Mouse (Mus musculus) CD8-positive naive resting alpha-beta T cell, adult 2 months (primary cell): ENCODE data around the gene Tmem97.

Experiments
- DNase-seq, 2 experiments: peaks; one replicate each; pipeline ENCODE4 v3.0.0; 2022; ENCODE audit warnings: low read depth in 2 of 2, low spot score in 2 of 2

Gene Tmem97

DNA sequence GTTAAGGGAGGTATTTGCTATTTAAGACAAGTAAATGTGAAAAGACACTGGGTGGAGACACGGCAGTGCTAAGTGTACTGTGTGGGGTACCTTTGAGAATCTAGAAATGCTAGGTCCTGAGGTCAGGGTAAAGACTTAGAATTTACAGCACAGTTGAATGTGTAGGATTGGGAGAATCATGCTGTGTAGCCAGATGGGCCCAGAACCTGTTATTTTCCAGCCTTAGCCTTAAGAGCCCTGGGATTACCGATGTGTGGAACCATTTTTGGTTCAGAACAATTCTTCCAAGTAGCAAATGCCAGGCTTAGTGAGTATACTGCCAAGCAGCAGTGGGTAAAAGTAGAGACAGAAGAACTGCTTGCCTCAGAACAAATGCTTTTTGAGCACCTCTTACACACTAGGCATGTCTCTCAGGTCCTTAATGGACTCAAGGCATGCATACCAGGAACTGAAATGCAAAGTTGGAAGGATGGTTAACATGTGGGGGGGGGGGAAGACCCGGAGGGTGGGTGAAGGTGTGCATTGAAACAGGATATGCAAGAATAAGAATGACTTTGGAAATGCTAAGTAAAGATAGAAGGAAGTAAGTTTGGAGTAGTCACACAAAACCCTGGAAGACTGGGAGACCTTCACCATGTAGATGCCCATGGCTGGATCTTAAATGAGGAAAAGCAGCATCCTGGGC is 37.3 kb downstream of the Tmem97 start:
- no peak for DNase-seq

DNA sequence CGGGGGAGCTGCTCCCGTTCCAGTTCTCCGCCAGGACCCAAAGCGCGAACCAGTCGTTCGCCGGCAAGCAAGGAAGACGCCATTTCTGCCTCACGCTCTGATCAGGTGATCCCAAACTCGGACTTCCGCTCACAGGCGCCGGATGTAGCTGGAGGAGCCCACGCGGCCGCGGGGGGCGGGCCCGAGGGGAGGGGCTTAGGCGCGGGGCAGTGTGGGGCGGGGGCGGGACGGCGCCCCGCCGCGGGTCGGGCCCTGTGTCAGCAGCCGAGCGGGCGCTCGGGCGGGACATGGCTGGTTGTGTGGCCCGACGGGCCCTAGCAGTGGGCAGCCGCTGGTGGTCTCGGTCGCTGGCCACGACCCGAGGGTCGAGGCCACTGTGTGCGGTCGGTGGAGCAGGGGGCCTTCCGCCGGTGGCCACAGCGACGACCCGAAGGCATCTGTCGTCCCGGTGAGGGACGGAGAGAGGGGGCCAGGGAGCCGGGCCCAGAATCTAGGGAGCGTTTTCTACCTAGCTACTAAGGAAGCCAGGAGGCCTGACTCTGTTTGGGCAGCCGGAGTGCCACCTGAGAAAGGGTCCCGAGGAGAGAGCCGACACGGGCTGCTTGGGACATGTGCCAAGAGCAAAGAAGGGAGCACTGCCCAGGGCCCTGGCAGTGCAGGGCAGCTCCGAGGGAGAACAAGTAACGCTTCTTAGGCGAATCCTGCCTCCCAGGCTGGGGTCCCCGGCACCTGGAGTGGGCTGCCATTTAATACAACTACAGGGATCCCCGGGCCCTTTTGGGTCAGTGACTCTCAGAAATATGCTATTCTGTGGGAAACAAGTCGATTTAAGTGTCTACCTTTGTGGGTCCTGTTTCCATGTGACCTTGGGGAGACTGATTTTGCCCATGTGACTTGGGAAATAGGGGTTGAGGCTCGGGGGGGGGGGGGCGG is 38.3 kb downstream of the Tmem97 start, which contains the start of the genes Tmem199 and Poldip2:
TSS of gene Tmem199 (minus strand) at position 148 of the 933 bp plus-strand sequence.
TSS of gene Poldip2 (plus strand) at position 169 of the 933 bp plus-strand sequence.
- peak; percentile 81 to 85 for DNase-seq

DNA sequence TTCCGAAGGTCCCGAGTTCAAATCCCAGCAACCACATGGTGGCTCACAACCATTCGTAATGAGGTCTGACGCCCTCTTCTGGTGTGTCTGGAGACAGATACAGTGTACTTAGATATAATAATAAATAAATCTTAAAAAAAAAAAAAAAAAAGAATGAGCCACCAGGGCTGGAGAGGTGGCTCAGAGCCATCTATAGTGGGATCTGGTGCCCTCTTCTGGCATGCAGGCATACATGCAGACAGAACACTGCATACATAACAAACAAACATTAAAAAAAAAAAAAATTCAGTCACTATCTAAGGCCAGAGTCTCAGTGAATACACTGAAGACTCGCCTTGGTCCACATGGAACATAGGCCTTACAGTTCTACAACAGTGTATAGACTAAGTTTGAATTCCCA is 41.4 kb downstream of the Tmem97 start:
- peak in 1 of 2 experiments; percentile 31 for DNase-seq

DNA sequence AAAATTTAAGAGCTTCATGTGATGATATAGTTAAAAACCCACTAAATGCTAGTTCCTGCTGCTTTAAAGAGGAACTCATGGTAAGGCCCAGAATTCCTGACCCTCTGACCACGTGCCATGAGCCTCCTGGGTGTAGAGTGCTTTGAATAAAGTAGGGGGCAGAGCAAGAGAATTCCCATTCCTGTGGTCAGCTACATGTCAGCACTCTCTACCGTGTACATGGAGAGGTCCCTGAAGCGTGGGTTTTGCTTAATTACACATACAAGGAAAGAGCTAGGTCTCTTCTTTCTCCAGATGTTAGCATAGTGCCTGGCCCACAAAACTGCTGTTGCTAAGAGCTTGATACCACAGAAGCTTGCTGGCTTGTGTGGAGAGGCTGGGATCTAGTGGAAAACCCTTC is 45.1 kb downstream of the Tmem97 start:
- no peak for DNase-seq

DNA sequence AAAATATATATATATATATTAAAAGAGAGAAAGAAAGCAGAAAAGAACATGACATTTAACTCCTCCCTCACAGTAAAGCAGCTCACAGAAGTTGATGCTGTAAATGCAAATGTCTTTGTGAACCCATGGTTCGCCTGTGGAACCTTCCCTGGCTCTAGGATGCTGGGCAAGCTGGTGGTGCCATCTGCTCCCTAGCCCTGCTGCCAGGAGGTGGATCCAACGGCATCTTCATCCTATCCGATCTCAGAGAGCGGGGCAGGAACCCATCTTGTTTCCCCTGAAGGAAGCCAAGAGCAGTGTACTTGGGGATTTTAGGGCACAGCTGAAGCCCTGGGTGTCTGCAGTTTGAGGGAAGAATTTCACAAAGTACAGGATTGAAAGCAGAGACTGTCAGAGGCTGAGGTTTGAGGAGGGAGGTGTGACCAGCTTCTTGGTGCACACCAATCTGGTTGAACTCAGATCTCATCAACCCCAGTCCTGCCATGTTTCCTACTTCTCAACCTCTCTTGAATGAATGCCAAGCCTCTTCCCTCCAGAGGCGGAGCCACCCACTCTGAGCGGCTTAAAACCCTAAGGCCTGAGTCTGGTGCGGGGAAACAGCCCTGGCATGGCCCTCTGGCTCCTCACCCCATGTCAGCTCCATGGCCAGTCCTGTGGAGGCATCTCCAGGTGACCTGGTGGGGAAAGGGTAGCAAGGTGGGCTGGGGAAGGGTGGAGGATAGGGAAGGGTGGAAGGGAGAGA is 47.5 kb downstream of the Tmem97 start, which contains the start of gene Sebox:
TSS of gene Sebox (plus strand) at position 539 of the 742 bp plus-strand sequence.
- no peak for DNase-seq

DNA sequence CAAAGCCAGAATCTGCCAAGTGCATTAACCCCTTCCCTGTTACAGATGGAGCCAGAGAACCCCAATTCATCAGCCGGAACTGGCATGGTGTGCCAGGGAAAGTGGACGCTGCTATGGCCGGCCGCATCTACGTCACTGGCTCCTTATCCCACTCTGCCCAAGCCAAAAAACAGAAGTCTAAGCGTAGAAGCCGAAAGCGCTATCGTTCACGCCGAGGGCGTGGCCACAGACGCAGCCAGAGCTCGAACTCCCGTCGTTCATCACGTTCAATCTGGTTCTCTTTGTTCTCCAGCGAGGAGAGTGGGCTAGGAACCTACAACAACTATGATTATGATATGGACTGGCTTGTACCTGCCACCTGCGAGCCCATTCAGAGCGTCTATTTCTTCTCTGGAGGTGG is 49.0 kb downstream of the Tmem97 start:
- DNase-seq, result no peak

DNA sequence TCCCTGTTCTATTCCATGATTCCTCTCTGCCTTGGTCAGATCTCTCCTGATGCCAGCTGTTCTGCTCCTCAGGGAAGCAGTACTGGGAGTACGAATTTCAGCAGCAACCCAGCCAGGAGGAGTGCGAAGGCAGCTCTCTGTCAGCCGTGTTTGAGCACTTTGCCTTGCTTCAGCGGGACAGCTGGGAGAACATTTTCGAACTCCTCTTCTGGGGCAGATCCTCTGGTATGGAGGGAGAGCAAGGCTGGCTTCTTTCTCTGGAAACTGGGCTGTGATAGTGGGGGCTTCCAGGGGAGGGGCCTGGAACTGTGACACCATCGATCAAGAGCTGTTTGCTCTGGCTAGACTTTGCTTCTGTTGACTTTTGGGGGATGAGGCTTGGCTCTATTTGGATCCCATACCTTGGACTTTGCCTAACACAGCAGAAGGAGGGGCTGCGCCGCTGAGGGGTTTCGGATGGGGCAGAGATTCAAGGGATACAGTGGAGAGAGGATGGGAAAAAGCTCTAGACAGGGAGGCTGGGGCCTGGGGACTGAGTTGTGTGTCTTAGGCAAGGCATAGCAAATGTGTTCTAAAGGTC is 49.9 kb downstream of the Tmem97 start:
- DNase-seq, result no peak

DNA sequence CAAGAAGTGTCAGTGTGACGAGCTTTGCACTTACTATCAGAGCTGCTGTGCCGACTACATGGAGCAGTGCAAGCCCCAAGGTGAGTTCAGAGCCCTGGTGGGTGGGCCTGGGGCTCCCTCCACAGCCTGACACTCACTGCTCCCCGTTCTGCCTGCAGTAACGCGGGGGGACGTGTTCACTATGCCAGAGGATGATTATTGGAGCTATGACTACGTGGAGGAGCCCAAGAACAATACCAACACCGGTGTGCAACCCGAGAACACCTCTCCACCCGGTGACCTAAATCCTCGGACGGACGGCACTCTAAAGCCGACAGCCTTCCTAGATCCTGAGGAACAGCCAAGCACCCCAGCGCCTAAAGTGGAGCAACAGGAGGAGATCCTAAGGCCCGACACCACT is 51.0 kb downstream of the Tmem97 start:
- no peak for DNase-seq

DNA sequence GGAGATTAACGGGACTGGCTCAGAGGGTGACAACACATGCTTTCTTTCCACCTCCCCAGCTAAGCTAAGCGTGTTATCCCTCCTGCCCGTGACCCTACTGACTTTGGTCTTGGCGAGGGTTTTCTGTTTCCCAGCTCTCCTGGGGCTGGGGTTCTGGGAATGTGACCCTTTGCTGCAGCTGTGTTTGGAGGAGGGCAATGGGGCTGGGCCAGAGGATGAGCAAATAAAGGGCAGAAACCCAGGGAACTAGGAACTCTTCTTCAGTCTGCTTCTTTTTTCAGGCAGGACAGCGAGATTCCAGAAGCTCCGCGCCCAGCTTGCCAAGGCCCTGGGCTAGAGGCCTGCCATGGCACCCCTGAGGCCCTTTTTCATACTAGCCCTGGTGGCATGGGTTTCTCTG is 51.6 kb downstream of the Tmem97 start, which contains the start of gene Vtn:
TSS of gene Vtn (plus strand) at position 88 of the 400 bp plus-strand sequence.
- no peak for DNase-seq

DNA sequence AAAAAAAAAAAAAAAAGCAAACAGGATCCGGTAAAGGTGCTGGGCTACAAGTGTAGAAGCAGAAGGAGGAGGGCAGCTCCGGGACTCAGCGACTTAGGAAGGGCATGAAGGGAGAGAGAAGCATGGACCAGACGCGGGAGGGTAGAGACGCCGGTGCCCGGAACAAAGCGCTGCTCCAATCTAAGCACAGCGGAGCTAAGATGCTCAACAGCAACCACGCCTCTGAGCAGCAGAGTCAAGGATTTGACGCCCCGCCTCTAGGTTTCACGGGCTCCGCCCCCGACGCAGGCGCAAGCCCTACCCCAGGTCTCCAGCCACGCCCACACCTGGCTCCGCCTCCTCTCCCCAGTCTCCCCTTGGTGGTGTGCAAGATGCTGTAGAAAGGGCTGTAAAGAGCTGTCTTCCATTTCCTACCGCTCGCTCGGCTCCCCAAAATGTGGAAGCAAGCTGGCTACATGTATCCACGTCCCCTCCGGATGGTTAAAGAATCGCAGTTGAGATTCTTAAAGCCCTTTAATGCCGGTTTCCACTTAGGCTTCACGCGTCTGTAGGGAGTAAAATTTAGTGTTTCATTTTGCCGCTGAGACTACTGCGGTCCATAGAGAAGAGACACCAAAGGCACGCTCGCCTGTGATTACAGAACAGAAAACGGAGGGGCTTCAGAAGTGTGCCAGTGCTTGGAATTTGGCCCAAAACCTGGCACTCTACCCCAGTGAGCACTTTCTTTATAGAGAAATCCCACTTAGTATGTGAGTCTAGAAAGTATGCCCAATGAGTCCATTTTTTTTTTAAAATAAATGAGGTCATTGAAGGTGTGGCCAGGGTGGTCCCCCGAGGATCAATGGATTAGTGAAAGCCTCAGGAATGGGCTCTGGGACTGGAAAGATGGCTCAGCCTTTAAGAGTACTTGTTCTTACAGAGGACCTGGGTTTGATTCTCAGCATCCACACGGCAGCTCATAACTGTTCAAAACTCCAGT is 52.7 kb downstream of the Tmem97 start, which contains the start of gene Sarm1:
TSS of gene Sarm1 (minus strand) at position 211 of the 979 bp plus-strand sequence.
- peak; percentile 96 to 99 for DNase-seq

DNA sequence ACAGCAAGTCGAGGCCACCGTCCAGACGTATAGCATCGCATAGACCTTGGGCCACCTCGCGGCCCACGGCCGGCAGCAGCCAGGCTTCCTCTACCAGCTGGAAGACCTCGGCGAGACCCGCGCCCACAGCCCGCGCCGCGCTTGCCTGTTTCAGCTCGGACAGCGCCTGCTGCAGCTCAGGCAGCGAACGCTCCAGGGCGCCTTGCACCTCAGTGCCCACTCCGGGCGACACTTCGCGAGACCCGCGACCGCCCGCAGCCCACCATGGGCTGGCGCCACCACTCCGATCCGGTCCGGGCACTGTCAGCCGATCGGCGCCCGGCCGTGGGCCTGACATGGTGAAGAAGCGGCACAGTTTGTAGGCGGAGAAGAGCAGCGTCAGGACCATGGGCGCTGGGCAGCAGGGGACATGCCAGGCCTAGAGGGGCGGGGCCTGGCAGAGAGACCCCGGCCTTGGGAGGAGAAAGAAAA is 53.5 kb downstream of the Tmem97 start:
- DNase-seq, result peak; percentile 12 to 21

DNA sequence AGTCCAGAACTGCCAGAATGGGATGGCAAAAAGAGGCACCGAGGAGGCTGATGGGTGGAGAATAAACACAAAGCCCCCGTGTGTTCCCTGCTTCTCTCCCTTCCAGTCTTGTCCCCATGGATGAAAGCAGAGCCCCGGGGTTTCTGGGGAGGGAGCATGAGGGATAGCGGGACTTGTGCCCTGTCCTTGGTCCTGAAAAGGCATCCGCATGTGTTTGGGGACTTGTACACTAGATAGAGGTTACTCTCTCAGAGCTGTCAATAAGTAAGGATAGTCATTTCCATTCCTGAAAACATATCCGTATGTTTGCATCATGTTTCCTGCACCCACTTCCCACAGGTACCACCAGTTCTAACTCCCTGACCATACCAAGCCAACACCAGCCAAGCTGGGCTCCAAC is 54.7 kb downstream of the Tmem97 start:
- no peak for DNase-seq
